Mouse (Mus musculus) myocyte (in vitro differentiated cells): ENCODE measurements at regions not wholly inside any gene's neighbourhood (a gene's known extent, or its start where the extent isn't known, plus 50 kb on each side); places are given as distances from the start of the nearest gene placed in this dataset.

Experiments
- H3K27me3 ChIP-seq: one replicate; pipeline ENCODE4 v1.6.1; 2011; ENCODE audit not compliant: control insufficient read depth, insufficient read depth, insufficient read length
- H3K36me3 ChIP-seq: one replicate; pipeline ENCODE4 v1.6.1; 2011; ENCODE audit not compliant: control insufficient read depth, insufficient read depth
- H3K4me2 ChIP-seq: one replicate; pipeline ENCODE4 v1.6.1; 2011; ENCODE audit warnings: low read depth, control low read depth
- H3K4me3 ChIP-seq: one replicate; pipeline ENCODE4 v1.5.1; 2011; ENCODE audit warnings: mild to moderate bottlenecking, control low read depth, moderate library complexity
- H3K79me2 ChIP-seq: one replicate; pipeline ENCODE4 v1.6.1; 2011; ENCODE audit not compliant: control insufficient read depth, insufficient read depth
- H3ac ChIP-seq: one replicate; pipeline ENCODE4 v1.6.1; 2011; ENCODE audit not compliant: control insufficient read depth, insufficient read length
- CEBPB ChIP-seq: IDR thresholded peaks from 2 replicates; pipeline ENCODE4 v1.6.1; 2011; ENCODE audit warnings: mild to moderate bottlenecking, moderate library complexity; ENCODE audit not compliant: poor library complexity, insufficient read depth, severe bottlenecking
- E2F4 ChIP-seq: IDR thresholded peaks from one replicate; pipeline ENCODE4 v1.6.1; 2011; ENCODE audit warnings: mild to moderate bottlenecking, control low read depth, moderate library complexity; ENCODE audit not compliant: insufficient read depth
- MAX ChIP-seq: IDR thresholded peaks from one replicate; pipeline ENCODE4 v1.6.1; 2011; ENCODE audit warnings: low read depth, mild to moderate bottlenecking, control low read depth
- MYOD1 ChIP-seq, 3 experiments: IDR thresholded peaks; one replicate each; pipeline ENCODE4 v1.6.1; 2011; ENCODE audit warnings: control low read depth in 2 of 3, low read depth in 2 of 3, mild to moderate bottlenecking in 2 of 3, moderate library complexity in 1 of 3; ENCODE audit not compliant: insufficient read length in 2 of 3, control insufficient read depth in 1 of 3
- MYOG ChIP-seq, 3 experiments: IDR thresholded peaks; one replicate each; pipeline ENCODE4 v1.6.1; 2011; ENCODE audit warnings: control low read depth in 2 of 3, low read depth in 2 of 3, mild to moderate bottlenecking in 2 of 3; ENCODE audit not compliant: insufficient read length in 2 of 3, control insufficient read depth in 1 of 3, insufficient read depth in 1 of 3
- POLR2A ChIP-seq: IDR thresholded peaks from one replicate; pipeline ENCODE4 v1.6.1; 2011; ENCODE audit warnings: low read depth, mild to moderate bottlenecking, control low read depth, moderate library complexity; ENCODE audit not compliant: insufficient read length
- POLR2AphosphoS2 ChIP-seq: IDR thresholded peaks from one replicate; pipeline ENCODE4 v1.6.1; 2011; ENCODE audit warnings: low read depth, control low read depth; ENCODE audit not compliant: insufficient read length
- REST ChIP-seq: IDR thresholded peaks from one replicate; pipeline ENCODE4 v1.6.1; 2011; ENCODE audit warnings: mild to moderate bottlenecking, control low read depth, moderate library complexity; ENCODE audit not compliant: insufficient read depth, insufficient read length
- SRF ChIP-seq: IDR thresholded peaks from one replicate; pipeline ENCODE4 v1.6.1; 2011; ENCODE audit warnings: low read depth; ENCODE audit not compliant: control insufficient read depth, insufficient read length
- TCF12 ChIP-seq: IDR thresholded peaks from one replicate; pipeline ENCODE4 v1.6.1; 2011; ENCODE audit warnings: mild to moderate bottlenecking, control low read depth; ENCODE audit not compliant: poor library complexity, insufficient read depth, severe bottlenecking
- TCF3 ChIP-seq: IDR thresholded peaks from one replicate; pipeline ENCODE4 v1.6.1; 2011; ENCODE audit warnings: low read depth, control low read depth; ENCODE audit not compliant: insufficient read length
- USF1 ChIP-seq: IDR thresholded peaks from one replicate; pipeline ENCODE4 v1.6.1; 2011; ENCODE audit warnings: low read depth, mild to moderate bottlenecking, control low read depth, moderate library complexity

GRCm38 (mm10) chr11:20985771-20986170 lies 105.3 kb upstream of the Peli1 start:
- no peaks in the 10 kb centered on the region for H3K79me2 ChIP-seq
- TF ChIP-seq MYOD1 (IDR thresholded peaks at IDR 0.05; ENCODE audit: control insufficient read depth in 1 of 3, insufficient read length in 2 of 3, low read depth in 2 of 3) = no peak
- TF ChIP-seq USF1 = no peak
- TF ChIP-seq TCF12 = no peak
- TF ChIP-seq SRF = no peak
- TF ChIP-seq E2F4 = no peak
- TF ChIP-seq POLR2AphosphoS2 = no peak
- TF ChIP-seq MAX = no peak
- TF ChIP-seq MYOG (IDR thresholded peaks at IDR 0.05; ENCODE audit: control insufficient read depth in 1 of 3, insufficient read depth in 1 of 3, insufficient read length in 2 of 3, low read depth in 2 of 3) = no peak
- TF ChIP-seq REST = no peak
- TF ChIP-seq CEBPB = no peak
- no peak for TF ChIP-seq TCF3
- TF ChIP-seq POLR2A = no peak

DNA sequence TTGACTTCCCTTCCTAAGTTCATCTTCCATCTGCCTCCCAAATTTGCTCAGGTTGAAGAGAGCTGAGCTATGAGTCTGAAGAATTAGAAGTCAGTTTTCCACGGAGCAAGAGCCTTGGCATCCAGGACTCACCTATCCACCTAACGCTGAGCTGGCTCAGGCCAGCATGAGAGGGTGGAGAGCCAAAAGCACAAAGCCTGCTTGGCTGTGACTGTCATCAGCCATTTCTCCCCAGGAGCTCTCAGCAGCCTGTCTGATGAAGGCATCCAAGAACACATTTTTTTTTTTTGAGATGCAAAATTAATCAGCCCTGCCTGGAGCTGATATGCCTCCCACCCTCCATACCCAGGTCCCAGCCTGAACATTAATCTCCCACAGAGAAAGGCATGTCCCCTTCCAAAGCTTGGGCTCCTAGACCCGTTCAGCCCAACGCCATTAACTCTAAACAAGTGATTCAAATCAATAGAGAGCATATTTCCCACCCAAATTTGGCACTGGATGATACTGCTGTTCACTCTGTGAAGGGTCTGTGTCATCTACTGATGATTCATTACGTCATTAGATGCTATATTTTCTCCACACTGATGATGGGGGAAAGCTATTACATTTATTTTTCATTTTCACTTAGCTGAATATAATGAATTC lies 103.8 kb upstream of the Peli1 start:
- no peak overlapping the region for H3K4me2 ChIP-seq
- peaks cover 8% of the 10 kb centered on the region for H3K27me3 ChIP-seq
- no peak overlapping the region for H3ac ChIP-seq
- no peaks in the 10 kb centered on the region for H3K36me3 ChIP-seq
- TF ChIP-seq E2F4 = no peak
- no peak for TF ChIP-seq POLR2A
- no peak for TF ChIP-seq TCF3
- no peak for TF ChIP-seq MYOD1 (IDR thresholded peaks at IDR 0.05; ENCODE audit: control insufficient read depth in 1 of 3, insufficient read length in 2 of 3, low read depth in 2 of 3)
- no peak for TF ChIP-seq MAX
- no peak for TF ChIP-seq POLR2AphosphoS2
- TF ChIP-seq CEBPB = no peak
- no peak for TF ChIP-seq REST
- no peak for TF ChIP-seq USF1
- no peak for TF ChIP-seq MYOG (IDR thresholded peaks at IDR 0.05; ENCODE audit: control insufficient read depth in 1 of 3, insufficient read depth in 1 of 3, insufficient read length in 2 of 3, low read depth in 2 of 3)
- TF ChIP-seq SRF = no peak
- TF ChIP-seq TCF12 = no peak
- no peak overlapping the region for H3K4me3 ChIP-seq
- H3K79me2 ChIP-seq = no peaks in the 10 kb centered on the region

More at GRCm38 (mm10) chr11:20985771-20986170, 105.3 kb upstream of the Peli1 start:
- H3K4me3 ChIP-seq = no peak overlapping the region
- peaks cover 8% of the 10 kb centered on the region for H3K27me3 ChIP-seq
- no peaks in the 10 kb centered on the region for H3K36me3 ChIP-seq
- H3ac ChIP-seq = no peak overlapping the region
- H3K4me2 ChIP-seq = no peak overlapping the region

DNA sequence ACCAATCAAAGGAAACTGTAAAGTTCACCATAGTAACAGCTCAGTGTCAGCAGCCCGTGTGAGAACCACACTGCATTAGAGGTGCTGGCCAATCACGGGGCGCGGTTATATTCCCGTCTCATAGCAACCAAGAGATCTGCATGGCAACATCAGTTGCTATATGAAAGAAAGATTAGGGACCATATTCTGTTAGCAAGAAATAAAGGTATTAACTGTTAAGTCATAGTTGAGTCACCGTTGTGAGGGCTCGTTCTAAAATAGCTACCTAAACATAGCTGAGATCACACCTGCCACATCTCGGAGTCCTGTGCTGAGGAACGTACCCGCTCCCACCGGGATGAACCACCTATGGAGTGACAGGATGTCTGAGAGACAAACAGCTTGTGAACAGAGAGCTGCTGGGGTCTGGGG lies 103.2 kb upstream of the Peli1 start:
- H3K79me2 ChIP-seq = no peaks in the 10 kb centered on the region
- H3K4me2 ChIP-seq = no peak overlapping the region
- no peak overlapping the region for H3ac ChIP-seq
- TF ChIP-seq POLR2A = no peak
- peaks cover 8% of the 10 kb centered on the region for H3K27me3 ChIP-seq
- no peak overlapping the region for H3K4me3 ChIP-seq
- H3K36me3 ChIP-seq = no peaks in the 10 kb centered on the region

- Histone ChIP-seq H3K4me3 (no peak overlapping the region), H3K27me3 (peaks cover 8% of the 10 kb centered on the region), H3K79me2 (no peaks in the 10 kb centered on the region), H3K36me3 (no peaks in the 10 kb centered on the region), H3ac (no peak overlapping the region), H3K4me2 (no peak overlapping the region)
- no peak for TF ChIP-seq POLR2A
- TF ChIP-seq SRF = no peak
- no peak for TF ChIP-seq MYOD1 (IDR thresholded peaks at IDR 0.05; ENCODE audit: control insufficient read depth in 1 of 3, insufficient read length in 2 of 3, low read depth in 2 of 3)
- TF ChIP-seq TCF12 = no peak
- TF ChIP-seq E2F4 = no peak
- TF ChIP-seq MAX = no peak
- no peak for TF ChIP-seq CEBPB
- TF ChIP-seq TCF3 = no peak
- no peak for TF ChIP-seq MYOG (IDR thresholded peaks at IDR 0.05; ENCODE audit: control insufficient read depth in 1 of 3, insufficient read depth in 1 of 3, insufficient read length in 2 of 3, low read depth in 2 of 3)
- no peak for TF ChIP-seq USF1
- TF ChIP-seq POLR2AphosphoS2 = no peak
- TF ChIP-seq REST = no peak
Measured at GRCm38 (mm10) chr11:20988871-20989270, 102.2 kb upstream of the Peli1 start.

- no peak overlapping the region for H3K4me3 ChIP-seq
- no peaks in the 10 kb centered on the region for H3K27me3 ChIP-seq
- H3K79me2 ChIP-seq = no peaks in the 10 kb centered on the region
- no peak overlapping the region for H3ac ChIP-seq
- H3K4me2 ChIP-seq = no peak overlapping the region
- TF ChIP-seq E2F4 (no peak), MAX (no peak), TCF12 (no peak), CEBPB (no peak), TCF3 (no peak), POLR2A (no peak), MYOG (IDR thresholded peaks at IDR 0.05; ENCODE audit: control insufficient read depth in 1 of 3, insufficient read depth in 1 of 3, insufficient read length in 2 of 3, low read depth in 2 of 3) (no peak), SRF (no peak), POLR2AphosphoS2 (no peak), MYOD1 (IDR thresholded peaks at IDR 0.05; ENCODE audit: control insufficient read depth in 1 of 3, insufficient read length in 2 of 3, low read depth in 2 of 3) (no peak), REST (no peak), USF1 (no peak)
- H3K36me3 ChIP-seq = no peaks in the 10 kb centered on the region
Measured at GRCm38 (mm10) chr11:20993580-20993979, 97.5 kb upstream of the Peli1 start.
